Mouse (Mus musculus) adrenal gland, postnatal 10 days (tissue): Measurements from ENCODE around the gene Kifc5b. TPM values are rescaled to one million over a fixed set of nuclear protein-coding genes. Genes with fewer than 3 reads are reported as not detected.
A peak's percentile ranks its signal among the peaks of the same experiment; 100 is the strongest.
"Not testable (repeated sequence)": the region's sequence is repeated elsewhere in the genome, so short reads cannot be mapped to it uniquely, and the experiment has no call there.

ENCODE experiments used
- DNase-seq: peaks from one replicate; pipeline ENCODE4 v3.0.0; 2021; ENCODE audit warnings: mixed read lengths
- total RNA-seq, 2 experiments: library from RNA; stranded (reverse); gene quantifications; 2 replicates each; pipeline ENCODE4 v1.2.3; 2021

Gene Kifc5b
- total RNA-seq, 2 experiments from 2014 or later, result 4.5 to 6.2 TPM

DNA sequence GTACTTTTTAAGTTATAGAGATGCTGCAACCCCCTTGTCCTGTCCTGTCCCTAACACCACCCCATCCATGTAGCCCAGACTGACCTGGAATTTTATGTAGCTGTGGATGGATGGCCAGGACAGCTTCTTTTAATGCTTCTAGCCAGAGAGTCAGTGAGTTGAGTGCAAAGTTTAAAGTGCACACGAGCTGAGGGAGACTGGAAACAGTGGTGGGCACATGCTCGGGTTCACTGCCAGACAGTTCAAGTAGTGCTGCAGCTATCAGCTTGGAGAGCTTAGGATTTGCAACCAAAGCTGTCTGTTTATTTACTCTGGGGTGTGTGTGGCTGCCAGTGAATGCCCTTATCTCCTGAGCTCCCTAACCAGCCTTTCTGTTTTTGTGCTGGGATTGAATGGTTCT is 2.6 kb downstream of the Kifc5b start:
- not testable (repeated sequence) for DNase-seq

DNA sequence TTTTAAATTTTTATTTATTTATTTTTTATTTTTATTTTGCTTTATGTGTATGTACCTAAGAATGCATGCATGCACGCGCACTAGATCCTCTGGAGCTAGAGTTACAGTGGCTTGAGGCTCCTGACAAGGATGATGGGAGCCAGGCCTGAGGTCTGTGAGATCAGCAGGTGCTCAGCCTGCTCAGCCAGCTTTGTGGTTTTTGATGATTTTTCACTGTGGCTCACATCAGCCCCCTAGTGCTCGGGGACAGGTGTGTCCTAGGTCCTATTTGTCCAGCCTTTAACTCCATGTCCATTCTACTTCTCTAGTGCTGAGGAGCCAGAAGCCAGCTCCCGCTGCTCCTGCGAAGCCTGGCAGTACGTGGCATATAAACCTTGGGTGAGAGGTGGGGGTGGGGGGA is 5.5 kb downstream of the Kifc5b start:
- not testable (repeated sequence) for DNase-seq

- DNase-seq, result not testable (repeated sequence)
Observed at GRCm38 (mm10) chr17:26925414-26925813, 8.5 kb downstream of the Kifc5b start.

- peak; percentile 72 for DNase-seq
Observed at GRCm38 (mm10) chr17:26931795-26932194, 14.9 kb downstream of the Kifc5b start.

DNA sequence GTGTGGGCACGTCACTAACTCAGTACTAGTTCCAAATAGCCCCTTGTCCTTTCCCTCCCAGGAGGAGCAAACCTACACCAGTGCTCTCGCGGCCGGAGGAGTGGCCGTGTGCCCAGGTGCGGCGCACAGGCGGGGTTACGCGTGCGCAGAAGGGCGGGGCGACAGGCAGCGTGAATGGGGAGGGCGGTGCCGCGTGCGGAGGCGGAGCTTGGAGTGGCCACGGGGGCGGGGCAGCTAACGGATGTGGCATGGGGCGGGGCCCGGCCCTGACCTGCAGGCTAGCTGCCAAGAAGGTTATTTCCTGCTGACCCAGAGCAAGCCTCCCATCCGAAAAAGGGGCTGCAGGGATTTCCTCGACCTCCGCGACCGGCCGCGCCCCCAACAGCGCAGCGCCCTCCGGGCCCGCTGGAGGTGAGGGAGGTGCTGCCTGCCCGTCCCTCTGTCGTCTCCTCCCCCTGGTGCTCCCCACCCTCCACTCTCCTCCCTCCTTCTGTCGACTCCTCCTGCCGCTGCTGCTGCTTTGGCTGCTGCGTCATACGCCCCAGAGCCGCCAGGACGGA is 16.0 kb downstream of the Kifc5b start, which contains the start of gene Phf1:
Gene Phf1, plus strand, starts transcription at position 214 of the 560 bp plus-strand sequence.
- DNase-seq, result peak; percentile 99

- DNase-seq, result no peak
Observed at GRCm38 (mm10) chr17:26933419-26933818, 16.5 kb downstream of the Kifc5b start.

DNA sequence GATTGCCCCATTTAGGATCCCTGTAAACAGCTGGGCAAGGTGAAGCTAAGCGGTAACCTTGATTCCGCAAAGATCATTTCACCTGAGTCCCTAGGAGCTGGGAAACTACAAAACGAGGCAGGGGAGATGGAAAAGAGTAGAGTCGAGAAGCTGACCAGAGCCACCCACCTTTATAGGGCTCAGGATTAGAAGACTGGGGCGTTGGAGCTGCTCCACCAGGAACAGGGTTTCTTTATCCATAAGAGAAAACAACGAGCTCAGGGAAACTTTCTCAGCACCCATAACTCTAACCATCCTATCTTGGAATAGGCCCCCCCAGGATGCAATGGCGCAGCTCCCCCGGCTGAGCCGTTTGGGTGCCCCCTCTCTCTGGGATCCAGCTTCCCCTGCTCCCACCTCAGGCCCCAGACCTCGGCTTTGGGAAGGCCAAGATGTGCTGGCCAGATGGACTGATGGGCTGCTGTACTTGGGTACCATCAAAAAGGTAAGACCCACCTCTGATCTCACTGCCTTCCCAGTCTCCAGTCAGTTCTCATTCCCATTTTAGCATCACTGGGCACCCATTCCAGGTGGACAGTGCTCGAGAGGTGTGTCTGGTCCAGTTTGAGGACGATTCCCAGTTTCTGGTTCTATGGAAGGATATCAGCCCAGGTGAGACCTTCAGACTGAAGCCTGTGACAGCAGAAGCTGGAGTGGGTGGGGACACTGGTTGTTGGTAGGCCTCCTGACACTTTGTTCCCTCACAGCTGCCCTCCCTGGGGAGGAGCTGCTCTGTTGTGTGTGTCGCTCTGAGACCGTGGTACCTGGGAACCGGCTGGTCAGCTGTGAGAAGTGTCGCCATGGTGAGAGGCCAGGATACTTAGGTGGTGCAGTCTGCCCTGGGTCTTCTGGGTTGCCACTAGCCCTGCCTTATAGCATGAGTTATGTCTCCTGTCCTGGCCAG is 17.3 kb downstream of the Kifc5b start:
- no peak for DNase-seq

DNA sequence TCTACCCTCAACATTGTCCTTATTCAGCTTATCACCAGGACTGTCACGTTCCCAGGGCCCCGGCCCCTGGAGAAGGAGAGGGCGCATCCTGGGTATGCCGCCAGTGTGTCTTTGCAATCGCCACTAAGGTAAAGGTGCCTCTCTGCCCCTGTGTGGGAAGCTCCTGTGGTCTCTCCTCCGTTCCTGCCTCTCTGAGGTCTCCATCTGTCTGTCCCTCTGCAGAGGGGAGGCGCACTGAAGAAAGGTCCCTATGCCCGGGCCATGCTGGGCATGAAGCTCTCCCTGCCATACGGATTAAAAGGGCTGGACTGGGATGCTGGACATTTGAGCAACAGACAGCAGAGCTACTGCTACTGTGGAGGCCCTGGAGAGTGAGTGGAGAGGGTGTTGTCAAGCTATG is 18.1 kb downstream of the Kifc5b start:
- DNase-seq, result no peak

GRCm38 (mm10) chr17:26936453-26936852 is 19.6 kb downstream of the Kifc5b start:
- DNase-seq, result no peak

DNA sequence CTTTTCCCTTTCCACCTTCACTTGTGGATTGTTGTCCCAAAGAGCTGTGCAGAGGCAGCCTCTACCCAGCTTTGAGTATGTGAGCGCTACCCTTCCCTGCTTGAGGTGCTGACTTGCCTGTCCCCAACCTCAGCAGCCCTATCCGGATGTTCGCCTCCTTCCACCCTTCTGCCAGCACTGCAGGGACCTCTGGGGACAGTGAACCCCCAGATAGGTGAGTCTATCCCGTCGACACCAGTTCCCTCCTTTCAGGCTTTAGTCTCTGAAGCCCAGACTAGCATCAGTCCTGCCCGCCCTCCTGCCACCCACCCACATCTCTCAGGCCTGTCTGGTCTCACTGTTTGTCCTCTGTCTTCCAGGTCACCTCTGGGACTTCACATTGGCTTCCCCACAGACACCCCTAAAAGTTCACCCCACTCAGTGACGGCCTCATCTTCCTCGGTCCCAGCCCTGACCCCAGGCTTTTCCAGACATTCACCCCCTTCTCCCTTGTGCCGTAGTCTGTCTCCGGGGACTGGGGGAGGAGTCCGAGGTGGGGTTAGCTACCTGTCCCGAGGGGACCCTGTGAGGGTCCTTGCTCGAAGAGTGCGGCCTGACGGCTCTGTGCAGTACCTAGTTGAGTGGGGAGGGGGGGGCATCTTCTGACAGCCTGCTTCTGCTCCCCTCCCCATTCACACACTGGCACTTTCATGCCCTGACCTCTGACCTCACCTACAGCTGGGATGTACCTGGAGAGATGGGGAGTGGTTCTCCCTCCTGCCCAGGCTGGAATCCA is 20.2 kb downstream of the Kifc5b start:
- DNase-seq, result no peak

- DNase-seq, result no peak
Observed at GRCm38 (mm10) chr17:26937883-26938695, 21.2 kb downstream of the Kifc5b start.

GRCm38 (mm10) chr17:26938731-26939130 is 21.8 kb downstream of the Kifc5b start:
- DNase-seq, result no peak

DNA sequence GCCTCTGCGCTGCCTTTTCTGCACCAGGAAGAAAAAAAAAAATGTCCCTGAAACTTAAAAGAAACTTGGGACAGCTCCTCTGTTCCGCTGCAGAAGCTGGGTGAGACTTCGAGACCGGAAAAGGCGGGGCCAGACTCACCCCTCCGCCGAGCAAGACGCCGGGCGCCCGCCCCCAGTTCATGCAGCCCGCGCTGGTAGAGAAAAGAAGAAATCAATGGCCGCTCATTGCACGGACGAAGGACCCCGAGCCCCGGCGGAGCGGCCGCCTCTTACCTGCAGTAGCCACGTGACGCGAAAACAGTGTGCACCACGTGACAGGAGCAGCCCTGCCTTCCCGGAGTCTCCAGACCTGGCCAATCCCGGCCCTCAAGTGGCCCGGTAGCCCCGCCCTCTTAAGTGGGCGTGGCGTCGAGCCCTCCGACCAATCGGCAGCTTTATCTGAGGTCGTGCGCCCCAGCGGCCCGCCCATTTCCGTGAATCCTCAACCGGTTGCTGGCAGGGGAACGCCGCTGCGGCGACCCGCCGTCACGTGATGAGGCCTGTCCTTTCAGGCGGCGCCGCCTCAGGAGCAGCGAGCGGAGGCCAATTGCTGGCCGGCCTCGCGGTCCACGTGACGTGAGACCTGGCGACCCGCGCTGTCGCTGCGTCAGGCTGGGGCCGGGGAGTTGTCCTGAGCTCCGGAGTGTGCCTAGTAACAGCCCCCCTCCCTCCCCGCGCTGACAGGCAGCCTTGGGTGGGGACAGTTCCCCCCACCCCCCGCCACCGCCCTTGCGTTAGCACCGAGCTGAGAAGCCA is 22.5 kb downstream of the Kifc5b start, which contains the start of gene Cuta:
Gene Cuta, minus strand, starts transcription at position 392 of the 795 bp plus-strand sequence.
- DNase-seq, result peak; percentile 99

- DNase-seq, result no peak
Observed at GRCm38 (mm10) chr17:26939973-26940300, 23.0 kb downstream of the Kifc5b start.

GRCm38 (mm10) chr17:26941031-26941789 is 24.3 kb downstream of the Kifc5b start, which contains the start of gene Syngap1:
TSS of gene Syngap1 (plus strand) at chr17:26941253.
- peak; percentile 68 for DNase-seq

DNA sequence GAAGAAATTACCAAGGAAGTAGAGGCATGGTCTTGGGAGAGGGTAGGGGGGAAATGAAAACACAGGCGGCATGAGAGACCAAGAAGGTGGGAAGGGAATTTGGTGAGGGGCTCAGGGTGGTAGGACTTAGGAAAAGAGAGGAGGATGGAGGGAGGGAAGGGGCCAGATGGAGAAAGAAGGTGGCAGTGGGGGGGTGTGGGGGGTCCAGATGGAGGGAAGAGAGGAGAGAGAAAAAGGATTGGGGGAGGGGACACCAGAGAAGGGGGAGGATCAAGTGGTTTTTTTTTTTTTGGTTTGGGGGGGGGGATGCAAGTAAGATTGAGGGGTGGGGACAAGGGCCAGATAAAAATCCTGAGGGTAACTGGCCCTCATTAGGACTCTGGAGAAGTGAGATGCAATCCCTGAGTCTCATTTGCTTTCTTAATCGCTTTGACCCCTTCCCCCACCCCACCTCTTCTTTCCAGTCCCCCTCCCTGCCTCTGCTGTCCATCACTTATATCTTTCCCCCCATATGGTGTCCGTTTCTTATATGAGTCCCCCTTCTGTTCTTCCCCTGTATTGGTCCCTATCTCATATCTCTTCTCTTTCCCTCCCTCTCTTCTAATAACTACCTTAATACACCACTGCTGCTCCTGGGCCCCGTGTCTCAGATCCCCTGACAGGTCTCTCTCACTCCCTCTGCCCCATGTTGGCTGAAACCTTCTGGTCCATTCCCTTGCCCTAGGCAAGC is 25.1 kb downstream of the Kifc5b start:
- DNase-seq, result no peak

GRCm38 (mm10) chr17:26945824-26946495 is 29.1 kb downstream of the Kifc5b start:
- no peak for DNase-seq

DNA sequence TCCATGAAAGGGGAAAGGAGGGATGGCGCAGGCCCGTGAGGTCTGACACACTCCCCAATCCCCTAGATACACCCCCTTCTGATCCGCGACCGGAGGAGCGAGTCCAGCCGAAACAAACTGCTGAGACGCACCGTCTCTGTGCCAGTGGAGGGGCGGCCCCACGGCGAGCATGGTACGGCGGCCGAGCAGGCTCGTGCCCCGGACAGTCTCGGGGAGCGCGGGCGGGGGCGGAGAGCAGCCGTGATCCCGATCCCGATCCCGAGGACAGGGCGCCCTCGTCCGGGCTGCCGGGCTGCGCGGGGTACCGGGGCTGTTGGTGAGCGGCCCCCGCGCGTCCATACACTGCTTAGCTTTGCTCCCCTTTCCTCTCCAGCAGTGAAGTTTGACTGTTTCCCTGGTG is 29.7 kb downstream of the Kifc5b start:
- peak; percentile 93 for DNase-seq
